Mouse (Mus musculus): ENCODE measurements around the gene Nid2.

Gene Nid2

DNA sequence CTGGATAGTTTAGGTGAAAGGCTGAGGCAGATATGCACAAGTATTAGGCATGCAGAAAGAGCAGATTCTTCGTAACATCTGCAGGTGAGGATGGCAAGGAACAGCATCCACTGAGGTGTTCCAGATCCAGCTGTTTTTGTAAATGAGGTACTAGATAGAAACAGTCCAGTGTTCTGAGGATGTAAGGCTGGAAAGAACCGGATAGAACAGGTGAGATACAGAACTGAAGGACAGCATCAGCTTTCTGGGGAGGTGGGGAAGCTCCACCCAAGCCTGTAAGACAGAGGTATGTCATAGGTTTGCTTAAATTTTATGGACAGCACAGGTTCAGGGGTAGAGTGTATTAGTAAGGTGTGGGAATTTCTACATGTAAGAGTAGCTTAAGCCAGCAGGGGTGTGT is 4.3 kb upstream of the Nid2 start:
- DNase-seq: no peak

DNA sequence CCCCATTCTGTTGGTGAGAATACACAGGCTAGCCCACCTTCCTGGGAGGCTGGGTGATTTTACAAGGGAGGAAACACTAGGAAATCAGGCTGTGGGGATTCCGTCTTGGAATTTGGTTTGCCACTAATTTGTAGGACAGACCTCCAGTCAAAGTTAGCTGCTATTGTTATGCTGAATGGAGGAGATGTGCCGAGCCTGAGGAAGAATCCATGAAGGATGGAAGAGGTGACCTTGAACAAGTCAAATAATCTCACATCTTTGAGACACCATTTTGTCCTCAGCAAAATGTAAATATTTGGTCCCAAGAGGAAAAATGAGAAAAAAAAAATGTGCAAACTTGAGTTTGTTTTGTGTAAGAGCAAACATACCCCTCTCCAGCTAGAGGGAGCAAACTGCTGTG is 1.3 kb upstream of the Nid2 start:
- DNase-seq: no peak

DNA sequence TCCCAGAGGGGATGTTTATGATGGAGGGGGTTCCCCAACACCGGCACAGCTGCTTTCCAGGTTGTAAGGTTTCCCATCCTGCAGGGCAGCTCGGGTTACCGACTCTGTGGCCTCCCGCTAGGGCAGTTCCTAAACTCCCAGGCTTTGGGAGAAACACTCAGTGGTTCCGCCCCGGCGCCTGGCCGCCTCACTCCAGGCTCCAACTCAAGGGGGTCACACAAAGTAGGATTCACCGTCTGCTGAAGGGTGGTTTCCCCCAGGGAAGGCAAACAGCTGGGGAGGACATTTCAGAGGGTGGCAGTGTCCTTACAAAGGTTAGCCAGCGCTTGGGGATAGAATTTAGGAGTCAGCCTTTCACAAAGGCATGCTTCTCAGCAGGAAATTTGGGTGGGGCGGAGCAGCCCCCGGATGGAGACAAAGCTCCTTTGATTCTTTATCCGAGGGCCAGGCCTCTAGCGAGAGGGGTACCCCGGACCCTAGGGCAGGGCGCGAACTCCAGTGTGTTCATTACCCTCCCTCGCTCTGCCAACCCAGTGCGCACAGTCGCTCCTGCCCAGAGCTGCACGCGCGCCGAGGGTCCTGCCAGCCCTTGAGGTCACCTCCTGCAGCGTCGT is 547 bp upstream of the Nid2 start:
- DNase-seq: no peak

DNA sequence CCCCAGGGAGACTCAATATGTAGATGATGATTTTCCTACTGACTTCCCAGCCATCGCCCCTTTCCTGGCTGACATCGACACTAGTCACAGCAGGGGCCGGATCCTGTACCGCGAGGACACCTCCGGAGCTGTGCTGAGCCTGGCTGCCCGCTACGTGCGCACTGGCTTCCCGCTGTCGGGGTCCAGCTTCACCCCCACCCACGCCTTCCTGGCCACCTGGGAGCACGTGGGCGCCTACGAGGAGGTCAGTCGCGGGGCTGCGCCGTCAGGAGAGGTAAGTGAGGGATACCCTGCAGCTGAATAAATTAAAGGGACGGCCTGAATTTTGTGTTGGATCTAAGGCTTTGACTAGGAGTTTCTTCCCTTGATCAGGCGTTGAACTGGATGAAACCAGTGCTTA is 1.2 kb downstream of the Nid2 start:
- no peak for DNase-seq

DNA sequence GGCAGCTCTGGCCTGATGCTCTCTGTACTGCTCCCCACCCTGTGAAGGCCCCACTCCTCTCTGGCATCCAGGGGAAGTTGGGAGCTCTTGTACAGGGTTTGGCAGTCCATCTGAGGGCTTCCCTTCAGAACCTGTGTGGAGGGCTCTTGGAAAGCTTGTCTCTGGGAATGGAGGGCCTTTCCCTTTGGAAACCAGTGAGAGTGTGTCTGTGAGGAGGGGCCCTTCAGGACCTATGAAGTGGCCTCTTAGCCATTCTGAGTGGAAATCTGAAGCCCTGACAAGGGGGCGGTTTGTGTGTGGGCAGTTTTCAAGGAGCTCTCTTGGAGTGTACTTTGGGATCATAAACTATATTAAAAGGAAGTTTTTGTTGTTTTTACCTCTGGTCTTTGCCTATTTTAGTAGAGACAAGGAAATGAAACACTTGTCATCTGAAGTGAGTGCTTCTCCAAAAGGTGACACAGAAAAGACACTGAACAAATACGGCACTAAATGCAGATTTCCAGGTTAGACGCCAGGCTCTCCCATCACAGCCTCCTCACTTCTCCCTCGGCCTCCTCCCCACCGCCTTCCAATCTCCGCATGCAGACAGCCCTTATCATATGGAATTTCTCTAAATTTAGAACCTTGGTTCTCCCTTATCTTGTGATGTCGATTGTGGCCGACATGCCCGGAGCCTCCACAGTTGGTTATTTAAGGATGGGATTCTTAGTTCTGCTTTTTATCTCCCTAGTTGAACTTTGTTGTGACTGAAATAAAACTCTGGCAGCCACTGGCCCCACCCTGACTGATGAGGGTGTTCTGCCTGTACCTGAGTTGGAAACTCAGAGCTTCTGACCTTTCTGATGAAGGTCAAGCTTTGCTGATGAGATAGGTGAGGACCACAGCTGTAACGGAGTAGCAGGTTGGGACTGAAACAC is 8.5 kb downstream of the Nid2 start:
- no peak for DNase-seq

DNA sequence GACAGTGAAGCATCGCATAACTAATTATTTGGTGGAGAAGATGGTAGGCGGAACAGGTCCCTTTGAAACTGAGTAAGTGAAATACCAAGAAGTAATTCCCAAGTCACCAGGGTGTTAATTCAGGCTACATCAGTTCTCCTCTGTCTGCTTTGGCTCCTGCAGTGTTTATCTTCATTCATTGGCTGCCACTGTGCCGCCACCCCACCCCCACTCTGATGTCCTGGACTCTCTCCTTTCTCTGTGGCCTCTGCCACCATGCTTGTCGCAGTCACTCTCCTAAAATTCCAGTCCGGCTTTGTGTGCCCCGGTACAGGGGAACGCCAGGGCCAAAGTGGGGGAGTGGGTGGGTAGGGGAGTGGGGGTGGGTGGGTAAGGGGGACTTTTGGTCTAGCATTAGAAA is 9.7 kb downstream of the Nid2 start:
- DNase-seq: no peak

DNA sequence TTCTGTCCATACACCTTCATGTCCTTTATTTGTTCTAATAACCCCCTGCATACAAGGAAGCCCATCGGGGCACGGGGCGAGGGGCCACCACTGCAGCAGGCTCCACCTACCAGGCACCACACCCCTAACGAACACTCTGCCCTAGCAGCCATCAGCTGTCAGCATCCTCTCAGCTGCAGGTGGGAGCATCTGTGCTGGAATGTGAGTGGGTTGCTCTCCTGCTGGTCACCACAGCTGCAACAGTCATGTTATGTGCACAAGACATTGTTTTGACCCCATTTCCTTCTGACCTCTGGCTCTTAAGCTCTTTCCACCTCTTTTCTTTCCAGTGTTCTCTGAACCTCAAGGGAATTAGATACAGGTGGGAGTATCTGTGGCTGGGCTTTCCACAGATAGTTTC is 10.9 kb downstream of the Nid2 start:
- no peak for DNase-seq

DNA sequence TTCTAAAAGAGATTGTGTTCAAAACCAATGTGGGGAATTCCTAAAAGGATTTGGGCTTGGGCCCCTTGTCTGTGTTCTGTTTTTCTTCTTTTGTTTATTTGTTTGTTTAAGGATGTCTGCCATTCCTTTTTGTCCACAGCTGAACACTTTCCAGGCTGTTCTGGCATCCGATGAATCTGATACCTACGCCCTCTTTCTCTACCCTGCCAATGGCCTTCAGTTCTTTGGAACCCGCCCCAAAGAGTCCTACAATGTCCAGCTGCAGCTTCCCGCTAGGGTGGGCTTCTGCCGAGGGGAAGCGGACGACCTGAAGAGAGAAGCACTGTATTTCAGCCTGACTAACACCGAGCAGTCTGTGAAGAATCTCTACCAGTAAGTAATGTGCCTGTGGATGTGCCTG is 12.5 kb downstream of the Nid2 start:
- DNase-seq: no peak

DNA sequence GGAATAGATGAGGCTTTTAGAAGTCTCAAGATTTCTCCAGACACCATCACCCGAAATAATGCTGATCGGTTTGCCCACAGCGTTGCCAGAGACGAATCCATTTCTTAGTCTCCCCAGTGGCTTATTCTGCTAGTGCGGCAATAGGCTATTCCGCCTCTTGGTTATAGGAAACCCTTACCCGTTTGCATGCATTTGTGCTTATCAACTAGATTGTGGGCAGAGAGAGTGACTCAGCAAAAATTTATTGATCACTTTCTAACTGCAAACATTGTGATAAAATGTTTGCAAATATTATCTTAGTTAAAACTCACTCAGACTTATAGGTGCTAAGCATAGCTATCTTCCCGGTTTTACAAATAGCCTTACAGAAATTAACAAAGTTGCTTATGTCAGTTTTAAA is 13.3 kb downstream of the Nid2 start:
- DNase-seq: no peak

DNA sequence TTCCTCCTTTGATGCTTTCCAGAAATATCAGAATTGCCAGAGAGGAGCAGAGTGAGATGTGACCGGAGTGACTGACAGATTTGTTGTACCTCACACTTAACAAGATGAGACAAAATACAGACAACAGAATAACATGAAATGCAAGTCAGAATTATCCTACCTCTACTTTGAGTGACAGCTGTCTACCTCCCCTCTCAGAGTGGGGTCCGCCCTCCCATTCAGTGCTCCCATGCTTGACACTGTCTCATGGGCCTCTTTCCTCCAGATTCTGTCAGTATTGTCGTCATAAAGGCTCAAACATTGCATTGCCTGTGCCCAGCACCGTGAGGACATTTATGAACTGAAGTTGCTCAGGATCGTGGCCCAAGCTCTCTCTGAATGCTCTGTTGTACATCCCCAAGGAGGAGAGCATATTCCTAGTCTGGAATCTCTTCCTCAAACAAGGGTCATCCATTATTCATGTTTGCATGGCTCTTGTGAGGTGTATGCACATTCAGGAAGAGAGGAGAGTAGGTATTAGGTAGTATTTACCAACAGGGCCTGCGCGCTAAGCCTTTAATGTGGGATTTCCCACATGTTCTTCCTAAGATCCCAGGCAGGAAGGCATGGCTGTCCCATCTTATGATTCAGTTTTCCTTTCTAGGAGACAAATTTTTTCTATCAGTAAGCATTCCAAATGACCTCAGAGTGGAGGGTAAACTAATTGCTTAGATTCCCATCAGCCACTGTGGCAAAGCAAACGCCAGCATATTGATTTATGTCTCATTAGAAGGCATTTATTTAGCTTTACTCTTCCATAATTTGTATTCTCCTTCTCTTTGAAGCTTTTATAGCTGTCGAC is 14.7 kb downstream of the Nid2 start:
- DNase-seq: no peak

DNA sequence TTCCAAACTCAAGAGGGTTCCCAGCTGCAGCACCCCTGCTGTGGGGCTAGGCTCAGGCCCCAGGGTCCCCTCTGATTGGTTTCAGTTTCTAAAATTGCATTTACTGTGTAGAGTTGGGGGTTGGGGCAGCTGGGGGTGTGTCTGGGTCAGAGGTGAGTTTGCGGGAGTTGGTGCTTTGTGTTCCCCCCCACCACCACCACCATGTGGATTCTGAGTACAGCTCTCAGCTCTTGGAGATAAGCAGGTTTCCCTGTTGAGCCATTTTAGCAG is 15.2 kb downstream of the Nid2 start:
- DNase-seq: no peak

DNA sequence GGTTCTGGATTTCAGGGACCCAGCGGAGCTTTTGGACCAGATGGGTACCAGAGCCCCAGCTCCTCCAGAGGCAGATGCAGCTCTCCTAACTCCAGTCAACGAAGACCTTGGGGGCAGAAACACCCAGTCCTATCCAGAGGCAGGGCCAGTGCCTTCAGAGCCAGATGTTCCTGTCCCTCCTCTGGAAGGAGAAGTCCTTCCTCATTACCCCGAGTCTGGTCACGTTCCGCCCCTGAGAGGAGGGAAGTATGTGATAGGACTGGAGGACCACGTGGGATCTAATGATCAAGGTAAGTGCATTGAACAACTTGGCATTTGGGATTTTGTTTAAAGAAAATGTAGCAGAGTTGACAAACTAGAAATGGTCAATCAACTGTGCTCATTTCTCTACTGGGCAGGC is 17.6 kb downstream of the Nid2 start:
- no peak for DNase-seq

DNA sequence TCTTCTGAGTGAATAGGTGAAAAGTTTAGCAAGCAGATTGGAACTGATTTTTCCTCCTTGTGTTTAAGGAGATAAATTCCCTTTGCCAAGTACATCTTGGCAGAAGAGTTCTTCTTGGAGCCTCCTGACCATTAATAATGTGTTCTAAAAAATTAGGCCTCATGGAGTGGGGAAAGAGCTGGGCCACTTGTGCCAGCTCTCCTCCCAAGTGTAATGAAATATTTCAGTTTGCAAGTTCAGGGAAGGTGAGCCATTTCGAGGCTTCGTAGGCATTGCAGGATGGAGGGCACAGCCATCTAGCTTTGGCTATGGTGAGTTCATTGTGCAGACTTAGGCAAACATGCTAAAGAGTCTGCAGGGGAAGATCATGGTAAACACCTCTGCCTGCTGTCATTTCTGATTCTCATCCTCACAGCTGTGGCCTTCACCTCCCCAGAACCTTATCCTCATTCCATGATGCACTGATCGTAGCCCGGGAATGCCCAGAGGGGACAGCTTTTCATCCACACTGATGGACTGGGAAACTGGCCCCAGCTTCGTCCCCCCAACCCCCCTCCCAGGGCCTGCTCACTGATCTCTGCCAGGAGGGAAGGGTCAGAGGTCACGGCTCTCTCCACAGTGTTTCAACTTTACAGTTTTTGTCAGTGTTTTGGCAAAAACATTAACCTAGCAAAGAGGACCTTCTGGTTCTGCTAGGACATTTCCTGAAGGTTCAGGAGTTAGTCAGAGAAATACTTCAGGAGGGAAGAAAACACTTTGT is 18.6 kb downstream of the Nid2 start:
- peak; percentile 26 for DNase-seq

DNA sequence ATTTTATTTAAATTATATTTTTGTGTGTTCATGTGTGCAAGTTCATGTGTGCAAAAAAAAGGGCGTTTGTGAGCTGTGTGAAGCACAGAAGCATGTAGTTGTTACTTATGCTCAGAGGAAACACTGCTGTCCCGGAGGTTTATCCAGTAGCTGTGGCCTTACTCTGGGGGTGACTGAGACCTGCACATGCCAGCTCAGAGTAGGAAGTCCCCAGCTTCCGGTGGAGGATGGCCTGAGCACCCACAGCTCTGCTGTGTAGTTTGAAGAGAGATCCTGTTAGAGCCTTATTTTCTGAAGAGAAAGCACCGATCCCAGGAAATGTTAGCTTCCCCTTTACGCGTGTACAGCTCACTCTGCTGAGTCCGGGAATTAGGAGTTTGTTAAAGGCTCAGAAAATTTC is 20.1 kb downstream of the Nid2 start:
- no peak for DNase-seq

DNA sequence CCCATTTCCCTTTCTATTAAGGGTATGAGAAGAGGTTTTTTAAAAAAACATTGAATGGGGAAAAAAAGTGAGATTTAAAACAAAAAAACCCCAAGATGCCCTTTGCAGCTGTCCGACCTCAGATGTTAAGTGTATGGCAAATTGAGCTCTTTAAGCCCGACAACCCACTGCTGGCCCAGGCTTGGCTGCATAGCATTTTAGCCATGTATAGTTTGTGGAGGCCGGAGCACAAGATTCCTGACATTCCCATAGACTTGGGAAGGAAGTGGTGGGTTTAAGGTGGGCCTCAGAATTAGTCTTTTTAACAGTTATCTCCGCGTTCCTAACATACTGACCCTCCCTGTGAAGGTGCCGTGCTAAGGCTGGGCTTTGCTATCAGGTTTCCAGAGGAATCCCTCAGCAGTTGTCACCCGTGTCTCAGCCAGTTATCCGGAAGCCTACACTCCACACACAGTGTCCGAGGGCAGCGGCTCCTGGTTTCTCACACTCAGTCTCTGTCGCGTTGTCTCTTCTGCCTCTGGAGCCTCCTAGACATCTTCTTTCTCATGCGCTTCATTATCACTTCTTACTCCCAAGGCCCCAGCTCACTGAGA is 23.1 kb downstream of the Nid2 start:
- DNase-seq: no peak

DNA sequence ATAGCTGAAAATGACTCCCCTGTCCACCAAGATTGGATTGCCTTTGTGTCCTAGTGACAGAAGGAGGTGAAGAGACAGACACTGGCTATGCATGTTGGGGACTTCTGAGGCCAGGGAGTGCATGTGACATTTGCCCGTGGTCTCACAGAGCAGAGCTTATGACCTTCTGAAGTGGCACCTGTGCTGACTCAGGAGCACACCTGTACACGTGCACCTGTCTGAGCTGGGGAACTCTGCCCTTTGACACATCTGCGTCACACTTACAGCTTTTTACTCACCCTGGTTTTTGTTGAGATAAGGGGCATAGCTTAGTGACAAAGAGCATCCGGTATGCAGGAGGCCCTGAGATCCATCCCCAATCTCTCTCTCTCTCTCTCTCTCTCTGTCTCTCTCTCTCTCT is 24.4 kb downstream of the Nid2 start:
- no peak for DNase-seq

DNA sequence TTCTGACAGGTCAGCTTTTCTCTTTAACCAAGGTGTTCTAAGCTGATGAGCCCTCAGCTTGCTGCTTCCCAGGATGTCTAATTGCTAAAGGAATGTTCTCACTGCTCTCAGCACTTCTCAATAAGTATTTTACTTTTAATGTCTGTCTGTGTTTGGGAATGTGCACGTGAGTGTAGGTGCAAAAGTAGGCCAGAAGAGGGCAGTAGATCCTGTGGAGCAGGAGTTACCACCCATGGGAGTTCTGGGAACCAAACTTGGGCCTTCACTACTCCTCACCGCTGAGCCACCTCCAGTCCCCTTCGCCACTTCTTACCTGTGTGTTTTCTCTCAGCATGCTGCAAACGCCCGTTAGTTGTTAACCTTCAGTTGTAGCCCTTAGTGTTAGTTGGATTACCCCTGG is 25.1 kb downstream of the Nid2 start:
- DNase-seq: no peak

DNA sequence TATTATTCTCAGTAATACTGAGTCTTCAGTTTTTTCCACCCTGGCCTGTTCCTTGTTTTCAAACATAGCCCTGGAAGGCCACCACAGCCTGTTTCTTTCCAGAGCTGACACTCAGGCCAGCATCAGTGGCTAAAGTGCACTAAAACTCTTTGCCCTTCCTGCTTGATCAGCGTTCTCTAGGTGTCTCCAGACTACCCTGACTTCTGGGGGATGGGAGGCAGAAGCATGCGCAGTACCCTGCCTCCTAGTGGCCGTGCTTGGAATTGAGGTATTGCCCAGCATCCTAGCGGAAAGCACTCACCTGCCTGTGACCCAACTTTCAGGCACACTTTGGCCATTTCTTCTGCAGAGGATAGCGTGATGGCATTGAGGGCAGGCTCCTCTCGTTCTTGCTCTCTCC is 25.8 kb downstream of the Nid2 start:
- peak; percentile 76 for DNase-seq

DNA sequence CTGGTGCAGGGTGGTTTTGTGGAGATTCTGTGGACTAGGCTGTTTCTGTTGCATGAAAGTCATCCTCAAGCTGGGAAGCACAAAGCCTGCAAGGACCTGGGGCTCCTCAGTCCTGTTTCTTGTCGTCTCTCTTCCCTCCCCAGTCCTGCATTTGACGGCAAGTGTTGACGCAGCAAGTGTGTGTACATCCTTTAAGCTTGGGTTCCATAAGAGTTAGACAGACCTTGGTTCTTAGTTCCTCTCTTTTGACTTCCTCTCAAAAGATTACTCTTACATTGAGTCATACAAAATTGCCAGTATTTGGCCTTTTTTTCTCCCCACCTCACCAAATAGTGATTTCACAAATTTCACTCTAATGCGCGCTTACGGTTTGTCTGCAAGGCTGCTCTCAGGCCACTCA is 26.3 kb downstream of the Nid2 start:
- no peak for DNase-seq

DNA sequence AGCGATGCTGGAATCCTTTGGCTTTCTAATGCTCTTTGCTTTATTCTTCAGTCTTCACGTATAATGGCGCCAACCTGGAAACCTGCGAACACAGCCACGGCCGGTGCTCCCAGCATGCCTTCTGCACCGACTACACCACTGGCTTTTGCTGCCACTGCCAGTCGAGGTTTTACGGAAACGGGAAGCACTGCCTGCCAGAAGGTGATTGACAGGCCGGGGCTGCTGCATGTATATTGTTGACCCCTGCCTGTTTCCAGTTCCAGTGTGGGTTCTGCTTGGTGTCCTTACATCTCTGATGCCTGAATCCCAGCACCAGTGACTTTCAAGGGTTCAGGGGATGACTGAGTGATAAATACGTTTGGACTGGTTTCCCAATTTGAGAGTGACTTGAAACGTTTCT is 26.9 kb downstream of the Nid2 start:
- no peak for DNase-seq

DNA sequence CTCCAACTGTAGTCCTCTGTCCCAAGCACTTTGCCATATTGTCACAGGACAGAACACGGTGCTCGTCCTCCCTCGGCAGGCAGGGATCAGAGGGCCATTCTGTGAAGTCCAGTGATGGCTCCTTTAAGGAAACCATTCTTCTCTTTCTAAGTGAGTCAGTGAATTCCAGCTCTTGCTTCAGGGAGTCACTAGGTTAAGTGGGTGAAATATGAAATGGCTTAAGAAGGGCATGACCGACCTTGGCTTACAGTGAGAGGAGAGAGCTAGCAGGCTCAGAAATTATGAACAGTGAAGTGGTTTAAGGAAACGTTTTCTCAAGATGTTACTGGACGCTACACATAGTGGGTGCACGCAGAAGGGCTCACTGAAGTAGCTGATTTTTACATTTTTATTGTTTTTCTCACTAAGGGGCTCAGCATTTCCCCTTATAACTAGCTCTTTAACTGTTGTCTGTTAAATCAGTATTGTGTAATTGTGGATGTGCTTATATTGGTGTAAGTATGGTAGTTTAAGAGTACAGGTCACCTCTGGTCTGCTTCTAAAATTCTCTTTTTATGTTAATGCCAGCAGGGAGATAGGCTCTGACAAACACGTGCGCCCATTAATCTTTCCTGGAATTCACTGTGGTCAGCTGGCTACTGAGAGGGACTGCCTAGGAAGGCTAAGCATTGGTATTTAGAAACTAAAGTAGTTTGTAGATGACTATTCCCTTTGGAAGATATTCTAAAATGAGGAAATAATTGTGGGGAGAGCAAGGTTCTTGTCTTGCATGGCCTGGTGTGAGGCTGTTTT is 34.9 kb downstream of the Nid2 start:
- no peak for DNase-seq

DNA sequence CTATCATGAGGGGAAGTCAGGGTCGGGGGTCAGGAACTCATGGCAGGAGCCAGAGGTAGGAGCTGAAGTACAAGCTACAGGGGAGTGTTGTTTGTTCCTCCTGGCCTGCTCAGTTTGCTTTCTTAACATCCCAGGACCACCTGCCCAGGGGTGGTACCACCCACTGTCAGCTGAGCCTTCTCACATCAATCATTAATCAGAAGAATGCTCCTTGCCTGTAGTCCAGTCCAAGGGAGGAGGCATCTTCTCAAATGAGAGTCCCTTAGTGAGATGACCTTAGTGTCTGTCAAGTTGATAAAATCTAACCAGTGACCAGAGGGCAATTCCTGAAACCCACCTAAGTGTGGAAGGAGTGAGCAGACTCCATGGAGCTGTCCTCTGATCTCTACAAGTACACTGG is 37.4 kb downstream of the Nid2 start:
- DNase-seq: no peak
